Mouse (Mus musculus) G1E-ER4 (cell line): ENCODE measurements around the gene Col20a1. TPM values are rescaled to one million over a fixed set of nuclear protein-coding genes. Genes with fewer than 3 reads are reported as not detected.

Source experiments
- GATA1 ChIP-seq: IDR thresholded peaks from one replicate; pipeline ENCODE4 v1.8.0; 2012; ENCODE audit warnings: low read length, inconsistent platforms
- polyA plus RNA-seq: library from polyadenylated mRNA; stranded (reverse); fragments of >175 nt; gene quantifications from 2 replicates; pipeline ENCODE4 v1.2.3, GENCODE M21; 2012

Gene Col20a1
- polyA plus RNA-seq: 0.52 and 0.57 TPM in 2 replicates

- no peak for TF ChIP-seq GATA1
These were observed at the start of gene Col20a1 for GRCm38 (mm10) chr2:180986449-180986848. TSS of gene Col20a1 (plus strand) at chr2:180986535.

DNA sequence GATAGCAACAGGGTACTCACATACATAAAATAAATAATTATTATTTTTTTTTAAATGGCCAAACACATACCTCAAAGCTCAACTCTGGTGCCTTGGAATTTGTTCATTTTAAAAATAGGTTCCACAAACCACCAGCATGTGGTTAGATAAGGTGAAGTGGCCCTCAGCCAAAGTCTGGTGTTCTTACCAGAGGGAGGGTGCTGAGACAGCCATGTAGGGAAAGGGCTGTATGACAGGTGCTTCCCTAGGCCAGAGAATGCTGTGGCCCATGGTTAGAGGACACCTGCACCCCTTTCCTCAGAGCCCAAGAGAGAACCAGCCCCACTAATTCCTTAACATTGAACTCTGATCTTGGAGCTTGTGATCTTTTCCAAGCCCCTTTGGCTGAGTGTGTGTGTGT lies 46.1 kb upstream of the Col20a1 start:
- TF ChIP-seq GATA1: no peak

DNA sequence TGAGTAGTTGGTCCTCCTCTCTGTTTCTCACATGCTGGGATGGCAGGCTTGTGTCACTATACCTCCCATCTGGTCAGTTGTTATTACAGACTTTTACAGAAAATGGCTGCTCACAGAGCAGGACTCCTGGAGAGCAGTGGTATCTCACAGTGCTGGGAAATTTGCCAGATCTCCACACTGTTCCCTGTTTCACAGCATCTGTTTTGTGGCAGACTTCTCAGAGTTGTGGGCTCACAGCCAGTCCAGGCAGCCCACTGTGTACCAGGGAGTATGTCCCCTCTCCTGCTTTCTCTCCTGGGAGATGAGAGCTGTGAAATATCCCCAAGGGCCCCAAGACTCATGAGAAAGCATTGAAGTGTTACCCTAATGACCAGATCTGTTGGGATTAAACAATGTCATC lies 44.5 kb upstream of the Col20a1 start:
- no peak for TF ChIP-seq GATA1

- no peak for TF ChIP-seq GATA1
These were observed 36.4 kb upstream of the Col20a1 start for GRCm38 (mm10) chr2:180949947-180950346.

DNA sequence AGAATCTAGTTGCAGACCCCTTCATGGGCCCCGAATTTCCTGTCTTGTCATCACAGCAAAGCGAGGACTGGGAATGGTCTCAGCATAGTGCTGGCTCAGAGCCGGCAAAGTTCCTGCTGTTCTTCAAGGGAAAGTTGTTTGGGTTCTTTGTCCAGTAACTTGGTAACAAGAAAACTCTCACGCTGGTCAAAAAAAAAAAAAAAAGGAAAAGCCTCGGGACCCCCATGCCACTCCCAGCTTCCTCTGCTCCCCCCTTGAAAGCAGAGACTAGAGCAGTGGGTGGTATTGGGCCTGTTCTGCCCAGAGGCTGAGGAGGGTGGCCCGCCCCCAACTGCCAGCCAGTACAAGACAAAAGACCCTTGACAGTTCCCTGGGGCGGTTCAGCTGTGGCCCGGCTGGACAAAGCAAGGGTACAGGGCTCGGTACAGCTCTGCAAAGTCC lies 33.6 kb upstream of the Col20a1 start:
- no peak for TF ChIP-seq GATA1

DNA sequence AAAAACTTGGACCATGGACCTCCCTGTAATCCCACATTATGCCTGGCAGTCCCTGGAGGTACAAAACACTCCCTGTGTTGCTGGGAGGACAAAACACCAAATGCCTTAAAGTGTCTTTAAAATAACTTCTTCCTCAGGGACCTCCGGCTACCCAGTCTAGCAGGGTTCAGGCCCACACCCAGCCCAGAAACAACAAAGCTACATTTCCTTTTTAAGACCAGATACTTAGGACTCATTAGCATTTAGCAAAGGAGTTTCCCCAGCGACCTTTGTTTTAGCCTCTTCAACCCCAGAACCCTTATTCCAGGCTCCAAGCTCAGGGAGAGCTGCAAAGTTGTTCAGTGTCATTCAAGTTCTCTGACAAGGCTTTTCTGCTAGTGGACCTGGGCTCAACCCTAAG lies 32.7 kb upstream of the Col20a1 start:
- no peak for TF ChIP-seq GATA1

DNA sequence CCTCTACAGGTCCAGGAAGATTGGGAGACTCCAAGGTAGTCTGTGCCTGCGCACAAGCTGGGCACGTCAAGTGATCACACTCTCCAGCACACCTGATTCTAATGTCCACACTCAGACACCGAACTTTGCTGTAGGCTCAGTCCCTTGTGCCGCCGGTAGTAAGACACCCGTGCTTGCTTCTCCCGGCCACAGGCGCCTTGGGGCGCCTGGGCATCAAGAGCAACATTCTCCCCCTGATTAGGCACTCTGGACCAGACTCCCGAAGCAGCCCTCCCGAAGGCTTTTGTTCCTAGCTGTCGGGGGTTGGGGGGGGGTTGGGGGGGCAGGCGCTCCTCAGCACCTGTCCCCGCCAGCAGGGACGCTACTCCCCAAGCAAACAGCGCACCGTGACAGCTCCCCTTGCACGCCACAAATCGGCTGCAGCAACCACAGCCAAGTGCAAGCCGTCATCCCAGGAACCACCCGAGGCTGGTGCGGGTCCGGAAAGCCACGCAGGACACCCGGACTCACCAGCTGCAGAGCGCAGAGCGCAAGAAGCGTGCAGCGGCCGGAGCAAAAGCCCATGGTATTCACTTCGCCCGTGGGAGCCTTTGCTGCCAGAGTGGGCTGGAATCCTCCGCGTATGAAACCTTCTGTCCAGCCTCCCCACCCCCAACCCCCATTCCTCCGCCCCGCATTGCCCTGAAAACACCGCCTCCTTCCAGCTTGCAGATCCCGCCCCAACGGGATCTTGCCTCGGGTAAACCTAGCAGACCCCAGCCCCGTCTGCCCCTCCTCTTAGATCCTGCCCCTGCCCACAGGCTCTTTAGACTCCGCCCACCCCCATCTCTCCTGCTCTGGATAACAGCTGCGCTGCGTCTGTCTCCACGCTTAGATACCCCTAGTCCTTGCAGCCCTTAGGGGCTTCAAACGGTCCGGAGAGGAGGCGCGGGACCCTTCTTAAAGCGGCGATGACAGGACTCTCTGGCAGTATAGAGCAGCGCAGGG lies 32.0 kb upstream of the Col20a1 start, which contains the start of gene Nkain4:
Gene Nkain4, minus strand, starts transcription at position 639 of the 987 bp plus-strand sequence.
- no peak for TF ChIP-seq GATA1

DNA sequence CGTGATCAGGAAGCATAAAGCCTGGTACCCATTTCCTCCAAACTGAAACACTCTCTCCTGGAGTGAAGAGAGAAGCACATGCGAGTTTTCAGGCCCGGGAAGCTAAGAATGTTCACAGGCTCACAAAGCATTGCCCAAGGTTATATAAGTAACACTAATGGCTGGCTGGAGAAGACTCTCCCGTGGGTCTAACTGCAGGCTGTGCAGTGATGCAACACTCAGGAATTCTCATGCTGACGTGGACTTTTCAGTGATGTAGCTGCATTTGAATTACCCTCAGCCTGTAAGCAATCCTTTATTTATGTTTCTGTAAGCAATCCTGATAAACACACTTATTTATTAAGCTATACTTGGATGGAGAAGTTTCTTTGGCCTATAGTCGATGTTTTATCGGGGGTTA lies 26.7 kb upstream of the Col20a1 start:
- TF ChIP-seq GATA1: no peak

DNA sequence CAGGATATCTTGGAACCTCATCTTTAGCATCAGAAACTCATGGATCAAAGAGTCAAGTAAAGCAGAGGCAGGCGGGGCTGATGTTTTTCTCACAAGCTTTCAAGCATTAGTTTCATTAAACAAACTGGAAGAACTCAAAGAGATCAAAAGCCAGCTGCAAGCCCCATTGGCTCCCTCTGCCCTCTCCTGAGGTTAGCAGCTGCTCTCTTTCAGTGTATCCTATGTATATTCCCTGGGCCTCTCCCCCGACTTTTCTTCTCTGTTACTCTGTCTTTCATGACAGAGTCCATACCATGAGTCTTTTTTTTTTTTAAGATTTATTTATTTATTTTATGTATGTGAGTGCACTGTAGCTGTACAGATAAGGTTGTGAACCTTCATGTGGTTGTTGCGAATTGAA lies 26.1 kb upstream of the Col20a1 start:
- no peak for TF ChIP-seq GATA1

- no peak for TF ChIP-seq GATA1
These were observed 23.6 kb upstream of the Col20a1 start for GRCm38 (mm10) chr2:180962616-180963308.

DNA sequence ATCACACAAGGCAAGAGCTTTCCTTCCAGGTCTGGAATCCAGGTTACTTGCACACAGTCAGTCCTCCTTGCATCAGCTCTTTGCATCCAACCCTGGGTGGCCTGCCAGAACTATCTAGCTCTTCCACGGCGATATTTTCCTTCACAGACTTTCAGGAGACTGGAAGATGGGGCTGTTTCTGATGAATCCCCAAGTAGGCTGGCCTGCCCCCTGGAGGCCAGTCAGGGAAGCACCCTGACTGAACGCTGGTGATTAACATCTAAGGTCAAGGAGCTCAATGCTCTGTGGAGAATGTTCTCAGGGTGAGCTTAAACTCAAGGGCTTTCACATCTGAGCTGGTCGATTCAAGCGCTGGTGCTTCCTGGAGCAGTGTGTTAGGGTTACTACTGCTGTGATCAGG lies 22.4 kb upstream of the Col20a1 start:
- TF ChIP-seq GATA1: no peak

GRCm38 (mm10) chr2:180966092-180966882 lies 20.0 kb upstream of the Col20a1 start:
- TF ChIP-seq GATA1: no peak

DNA sequence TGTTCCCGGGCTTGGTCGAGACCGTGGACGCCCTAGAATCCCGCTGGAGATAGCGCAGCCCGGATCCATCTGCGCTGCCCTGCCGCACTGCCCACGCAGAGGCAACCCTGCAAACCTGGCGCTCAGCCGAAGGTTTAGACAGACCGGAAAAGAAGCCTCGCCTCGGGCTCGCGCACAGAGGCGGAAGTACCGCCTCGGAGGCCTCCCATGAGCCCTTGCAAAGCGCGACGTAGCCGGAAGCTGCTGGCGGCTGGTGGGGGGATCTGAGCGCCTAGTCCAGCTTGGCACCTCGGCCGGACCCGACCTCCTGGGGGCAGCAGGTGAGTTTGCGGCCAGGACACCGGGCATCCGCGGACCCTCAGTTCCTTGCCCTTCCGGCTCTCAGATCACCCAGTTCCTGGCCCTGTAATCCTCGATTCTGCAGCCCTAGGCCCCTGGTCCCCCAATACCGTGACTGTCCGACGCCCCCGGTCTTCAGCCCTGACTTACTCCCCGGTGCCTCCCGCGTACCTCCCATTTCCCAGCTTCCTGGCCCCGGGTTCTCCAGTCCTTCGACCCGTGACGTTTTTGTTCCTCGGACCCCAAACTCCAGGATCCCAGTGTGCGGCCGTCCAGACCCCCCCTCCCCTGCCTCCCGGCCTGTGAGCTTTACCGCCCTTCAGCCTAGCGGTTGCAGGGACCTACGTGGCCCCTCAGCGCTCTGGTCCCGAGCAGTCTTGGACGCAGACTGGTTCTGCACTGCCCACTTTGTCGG lies 19.1 kb upstream of the Col20a1 start, which contains the start of gene Arfgap1:
Gene Arfgap1, plus strand, starts transcription at position 216 of the 754 bp plus-strand sequence.
- no peak for TF ChIP-seq GATA1

DNA sequence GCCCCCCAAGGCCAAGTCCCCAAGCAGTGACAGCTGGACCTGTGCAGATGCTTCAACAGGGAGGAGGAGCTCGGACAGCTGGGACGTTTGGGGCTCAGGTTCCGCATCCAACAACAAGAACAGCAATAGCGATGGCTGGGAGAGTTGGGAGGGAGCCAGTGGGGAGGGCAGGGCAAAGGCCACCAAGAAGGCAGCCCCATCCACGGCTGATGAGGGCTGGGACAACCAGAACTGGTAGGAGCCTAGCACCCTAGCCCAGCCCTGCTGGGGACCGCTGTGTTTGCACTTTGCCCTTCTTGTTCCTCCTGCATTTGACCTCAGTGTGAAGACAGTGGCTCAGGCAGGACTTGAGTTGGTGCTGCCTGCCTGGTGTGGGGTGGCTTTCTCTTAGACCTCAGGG lies 5.2 kb upstream of the Col20a1 start:
- TF ChIP-seq GATA1: no peak

DNA sequence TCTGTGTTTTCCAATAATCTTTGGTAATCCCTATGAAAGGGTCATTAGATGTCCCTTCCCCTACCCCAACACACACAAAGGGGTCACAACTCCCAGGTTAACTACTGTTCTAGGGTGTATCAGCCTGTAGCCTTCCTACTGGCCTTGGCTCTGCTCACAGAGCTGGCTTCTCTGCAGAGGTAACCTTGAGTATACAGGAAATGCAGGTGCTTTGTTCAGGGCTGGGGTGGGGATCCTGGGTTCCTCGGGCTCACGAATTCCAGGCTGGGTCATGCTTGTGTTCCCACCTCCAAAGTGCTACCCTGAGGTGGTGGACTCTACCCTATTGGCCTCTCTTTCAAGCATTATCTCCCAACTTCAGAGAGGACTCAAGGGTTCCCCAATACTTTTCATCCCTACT lies 700 bp upstream of the Col20a1 start:
- no peak for TF ChIP-seq GATA1
